Mouse (Mus musculus) MEL-GATA-1-ER (cell line): ENCODE results near the gene Osbpl2.

ENCODE experiments used
- DNase-seq: peaks from one replicate; pipeline ENCODE4 v3.0.0-alpha.2; 2012; ENCODE audit warnings: low read depth; ENCODE audit errors: extremely low read depth

The Osbpl2 gene

GRCm38 (mm10) chr2:180104659-180105377, 14.3 kb upstream of the Osbpl2 start:
- no peak for DNase-seq

GRCm38 (mm10) chr2:180105441-180106190, 13.5 kb upstream of the Osbpl2 start:
- no peak for DNase-seq

- peak; percentile 15 for DNase-seq
Observed at GRCm38 (mm10) chr2:180107081-180107480, 12.0 kb upstream of the Osbpl2 start.

- no peak for DNase-seq
Observed at GRCm38 (mm10) chr2:180108285-180108684, 10.8 kb upstream of the Osbpl2 start.

GRCm38 (mm10) chr2:180113909-180114890, 4.9 kb upstream of the Osbpl2 start:
- DNase-seq = no peak

GRCm38 (mm10) chr2:180115279-180115678, 3.8 kb upstream of the Osbpl2 start:
- no peak for DNase-seq

GRCm38 (mm10) chr2:180116081-180116493, 3.0 kb upstream of the Osbpl2 start:
- no peak for DNase-seq

- peak; percentile 20 for DNase-seq
Observed at GRCm38 (mm10) chr2:180116741-180117484, 2.2 kb upstream of the Osbpl2 start.

GRCm38 (mm10) chr2:180117485-180118194, 1.5 kb upstream of the Osbpl2 start:
- no peak for DNase-seq

- no peak for DNase-seq
Observed at GRCm38 (mm10) chr2:180119439-180120291, 559 bp downstream of the Osbpl2 start.

- peak; percentile 63 for DNase-seq
Observed at GRCm38 (mm10) chr2:180120292-180120761, 1.2 kb downstream of the Osbpl2 start.

GRCm38 (mm10) chr2:180124192-180124591, 5.1 kb downstream of the Osbpl2 start:
- DNase-seq = no peak

- DNase-seq = no peak
Observed at GRCm38 (mm10) chr2:180126195-180126594, 7.1 kb downstream of the Osbpl2 start.

GRCm38 (mm10) chr2:180127675-180128074, 8.6 kb downstream of the Osbpl2 start:
- no peak for DNase-seq

- no peak for DNase-seq
Observed at GRCm38 (mm10) chr2:180133231-180133630, 14.1 kb downstream of the Osbpl2 start.

GRCm38 (mm10) chr2:180133911-180134310, 14.8 kb downstream of the Osbpl2 start:
- DNase-seq = no peak

- DNase-seq = peak; percentile 39
Observed at GRCm38 (mm10) chr2:180135414-180135813, 16.3 kb downstream of the Osbpl2 start.

- DNase-seq = no peak
Observed at GRCm38 (mm10) chr2:180146091-180146490, 27.0 kb downstream of the Osbpl2 start.

GRCm38 (mm10) chr2:180147379-180147778, 28.3 kb downstream of the Osbpl2 start:
- no peak for DNase-seq
